In the genomic region with DNA sequence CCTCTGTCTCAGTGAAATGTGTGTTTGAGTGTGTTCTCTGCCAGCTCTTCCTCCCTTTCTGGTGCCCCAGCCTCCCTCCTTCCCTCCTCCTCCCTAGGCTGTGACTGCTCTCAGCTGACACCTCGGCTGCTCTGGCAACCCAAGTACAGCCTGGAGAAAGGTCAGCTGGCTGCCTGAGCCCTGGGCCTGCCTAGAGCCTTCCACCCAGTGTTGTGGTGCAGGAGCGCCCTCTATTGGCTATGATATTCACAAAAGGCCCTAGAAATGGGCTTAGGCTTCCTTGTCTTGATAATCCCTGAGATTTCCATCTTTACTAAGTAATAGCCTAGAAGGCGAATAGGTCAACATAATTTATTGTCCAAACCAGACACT, we compare ENCODE assay signal across 8 mouse cellular contexts.
DNase-seq lines count a peak whose midpoint lies in the region; ATAC-seq and TF ChIP-seq lines count a peak whose summit lies in the region.

No protein-coding gene starts in this region.

- no peak overlapping the region for H3K4me3 ChIP-seq in CH12.LX (replicated peaks in 1 of 3; ENCODE audit: low read depth in 2 of 3, low read length in 2 of 3, poor library complexity in 1 of 3)
- no peak overlapping the region for H3K4me3 ChIP-seq in embryonic fibroblast, embryonic 13.5 days (ENCODE audit: insufficient read depth, low read length)
- H3K4me3 ChIP-seq in heart, embryonic 10.5 days = no peak overlapping the region
- no peak overlapping the region for H3K4me3 ChIP-seq in limb, embryonic 10.5 days
- H3K4me3 ChIP-seq in midbrain, embryonic 13.5 days (replicated peaks) = no peak overlapping the region
- H3K4me3 ChIP-seq in stomach, embryonic 16.5 days (replicated peaks; ENCODE audit: low read length) = no peak overlapping the region

- no peak for TF ChIP-seq POLR2A in CH12.LX (IDR thresholded peaks at IDR 0.05; ENCODE audit: low read depth, low read length)
- TF ChIP-seq POLR2A in brain, embryonic 14.5 days (IDR thresholded peaks at IDR 0.05; ENCODE audit: borderline replicate concordance, extremely low read depth, insufficient read depth, insufficient read length, poor library complexity, severe bottlenecking) = no peak
- TF ChIP-seq POLR2A in embryonic fibroblast, embryonic 13.5 days (IDR thresholded peaks at IDR 0.05; ENCODE audit: low read depth, low read length) = no peak

- no peaks in the 10 kb centered on the region for H3K36me3 ChIP-seq in CH12.LX (replicated peaks in 1 of 2; ENCODE audit: control insufficient read depth in 1 of 2, insufficient read depth in 1 of 2, low read length in 1 of 2)
- H3K36me3 ChIP-seq in heart, embryonic 10.5 days = no peaks in the 10 kb centered on the region
- no peaks in the 10 kb centered on the region for H3K36me3 ChIP-seq in limb, embryonic 10.5 days
- H3K36me3 ChIP-seq in midbrain, embryonic 13.5 days = no peaks in the 10 kb centered on the region
- H3K36me3 ChIP-seq in stomach, embryonic 16.5 days (ENCODE audit: control insufficient read depth, insufficient read depth, low read length) = no peaks in the 10 kb centered on the region

- dilution Hi-C loops in CH12.LX (cut with MboI; ENCODE audit: extremely low pct_ligation_motif_present, extremely low pct_unique_long_range_greater_than_20kb, low sequenced_read_pairs) = no loop called here

- in situ Hi-C loops in CH12.LX (cut with MboI; ENCODE audit: low pct_ligation_motif_present, low pct_unique_long_range_greater_than_20kb, low sequenced_read_pairs) = loop anchor here (25.0 kb wide), 1 partner anchor 959 kb away; no protein-coding TSS in a partner anchor

- no peaks in the 10 kb centered on the region for H3K9me3 ChIP-seq in CH12.LX (replicated peaks; ENCODE audit: low read length)
- H3K9me3 ChIP-seq in heart, embryonic 10.5 days = no peaks in the 10 kb centered on the region
- no peaks in the 10 kb centered on the region for H3K9me3 ChIP-seq in limb, embryonic 10.5 days (replicated peaks)
- no peaks in the 10 kb centered on the region for H3K9me3 ChIP-seq in midbrain, embryonic 13.5 days
- no peaks in the 10 kb centered on the region for H3K9me3 ChIP-seq in stomach, embryonic 16.5 days (replicated peaks; ENCODE audit: control insufficient read depth, low read length)

- H3K27ac ChIP-seq in CH12.LX (ENCODE audit: insufficient read depth, low read depth) = no peak overlapping the region
- H3K27ac ChIP-seq in embryonic fibroblast, embryonic 13.5 days (ENCODE audit: insufficient read depth, low read length) = no peak overlapping the region
- no peak overlapping the region for H3K27ac ChIP-seq in heart, embryonic 10.5 days
- 0 out of 2 replicates have a peak overlapping the region, but pooled peaks have one; percentile 20 for H3K27ac ChIP-seq in limb, embryonic 10.5 days
- peak overlapping the region; percentile 39; the same call in 1 of the 2 replicates for H3K27ac ChIP-seq in midbrain, embryonic 13.5 days
- no peak overlapping the region for H3K27ac ChIP-seq in stomach, embryonic 16.5 days (ENCODE audit: low read length)

- TF ChIP-seq RAD21 in CH12.LX (IDR thresholded peaks at IDR 0.05; ENCODE audit: low read depth, low read length) = peak; percentile 57

- peak; percentile 100 for ATAC-seq in midbrain, embryonic 13.5 days
- ATAC-seq in stomach, embryonic 16.5 days (ENCODE audit: insufficient read depth, low FRiP score) = peak; percentile 96

- 6% methylated on average over 3 of the region's 3 CpGs for WGBS in heart, embryonic 10.5 days
- WGBS in limb, embryonic 10.5 days = 4% methylated on average over 3 of the region's 3 CpGs
- 3% methylated on average over 3 of the region's 3 CpGs for WGBS in midbrain, embryonic 13.5 days
- 0% methylated on average over 3 of the region's 3 CpGs for WGBS in stomach, embryonic 16.5 days

- H3K9ac ChIP-seq in CH12.LX (ENCODE audit: insufficient read depth, low read depth) = no peak overlapping the region
- H3K9ac ChIP-seq in midbrain, embryonic 13.5 days (replicated peaks) = no peak overlapping the region
- H3K9ac ChIP-seq in stomach, embryonic 16.5 days (ENCODE audit: low read length) = no peak overlapping the region

- H3K27me3 ChIP-seq in CH12.LX (replicated peaks) = no peaks in the 10 kb centered on the region
- H3K27me3 ChIP-seq in heart, embryonic 10.5 days (ENCODE audit: insufficient read depth, poor library complexity, severe bottlenecking) = no peaks in the 10 kb centered on the region
- H3K27me3 ChIP-seq in limb, embryonic 10.5 days (ENCODE audit: low read depth, poor library complexity, severe bottlenecking) = no peaks in the 10 kb centered on the region
- no peaks in the 10 kb centered on the region for H3K27me3 ChIP-seq in midbrain, embryonic 13.5 days
- no peaks in the 10 kb centered on the region for H3K27me3 ChIP-seq in stomach, embryonic 16.5 days (ENCODE audit: control insufficient read depth, insufficient read depth, low read length)

- no peaks in the 10 kb centered on the region for H3K79me2 ChIP-seq in CH12.LX (replicated peaks; ENCODE audit: control insufficient read depth, extremely low read depth, insufficient read depth, poor library complexity, severe bottlenecking)

- H3K4me1 ChIP-seq in CH12.LX (ENCODE audit: control insufficient read depth in 1 of 2, insufficient read depth in 2 of 2) = no peaks in the 10 kb centered on the region
- no peaks in the 10 kb centered on the region for H3K4me1 ChIP-seq in embryonic fibroblast, embryonic 13.5 days (ENCODE audit: control insufficient read depth, insufficient read depth, low read length)
- H3K4me1 ChIP-seq in heart, embryonic 10.5 days = peaks cover 8% of the 10 kb centered on the region
- H3K4me1 ChIP-seq in limb, embryonic 10.5 days = peaks cover 16% of the 10 kb centered on the region
- peaks cover 4% of the 10 kb centered on the region; the same call in 1 of the 2 replicates for H3K4me1 ChIP-seq in midbrain, embryonic 13.5 days (replicated peaks)
- peaks cover 5% of the 10 kb centered on the region; the same call in 1 of the 2 replicates for H3K4me1 ChIP-seq in stomach, embryonic 16.5 days (ENCODE audit: control insufficient read depth, insufficient read depth, low read length)

- TF ChIP-seq CTCF in CH12.LX (conservative IDR thresholded peaks at IDR 0.05 in 1 of 2, IDR thresholded peaks at IDR 0.05 in 1 of 2; ENCODE audit: low read depth in 2 of 2, low read length in 2 of 2) = peak in 1 of 2 experiments; percentile 52; a peak in 2 of 4 replicates
- TF ChIP-seq CTCF in brain, embryonic 14.5 days (IDR thresholded peaks at IDR 0.05; ENCODE audit: borderline replicate concordance, extremely low read depth, insufficient read depth, insufficient read length) = peak; percentile 86
- TF ChIP-seq CTCF in embryonic fibroblast, embryonic 13.5 days (IDR thresholded peaks at IDR 0.05; ENCODE audit: borderline replicate concordance, insufficient read depth, low read length) = peak; percentile 83

- TF ChIP-seq EP300 in CH12.LX (IDR thresholded peaks at IDR 0.05; ENCODE audit: low read length) = no peak

- H3K4me2 ChIP-seq in CH12.LX (ENCODE audit: insufficient read depth, low read depth, poor library complexity, severe bottlenecking) = no peak overlapping the region
- H3K4me2 ChIP-seq in midbrain, embryonic 13.5 days (replicated peaks) = no peak overlapping the region
- H3K4me2 ChIP-seq in stomach, embryonic 16.5 days (ENCODE audit: low read depth, low read length) = no peak overlapping the region

- peak; percentile 69 for DNase-seq in CH12.LX (ENCODE audit: extremely low read depth)
- DNase-seq in brain, embryonic 14.5 days (ENCODE audit: low read depth) = peak; percentile 93
- peak; percentile 94 for DNase-seq in heart, embryonic 10.5 days (ENCODE audit: low spot score)
- DNase-seq in kidney, adult 9 months = peak; percentile 95
- peak; percentile 89 for DNase-seq in limb, embryonic 10.5 days (ENCODE audit: low spot score)

TF ChIP-seq in CH12.LX, 34 proteins besides CTCF, POLR2A, EP300 and RAD21:
- TF ChIP-seq RCOR1 (conservative IDR thresholded peaks at IDR 0.05; ENCODE audit: low read depth, low read length) (no peak), ZMIZ1 (IDR thresholded peaks at IDR 0.05; ENCODE audit: low read depth, low read length) (no peak), MEF2A (IDR thresholded peaks at IDR 0.05; ENCODE audit: borderline replicate concordance, low read depth, low read length) (no peak), SMC3 (IDR thresholded peaks at IDR 0.05; ENCODE audit: low read depth, low read length) (peak; percentile 30)
TF ChIP-seq in CH12.LX: peak in this region for 1.

Comparison
In these comparisons a context has a peak if more than half of its experiments do, and no peak if none do; other contexts are left out.
1. H3K27ac ChIP-seq: peak in limb, embryonic 10.5 days (single experiment) and midbrain, embryonic 13.5 days (single experiment); none in CH12.LX (single experiment), embryonic fibroblast, embryonic 13.5 days (single experiment), heart, embryonic 10.5 days (single experiment) and stomach, embryonic 16.5 days (single experiment).
2. Peak in every context shown above with its lines, with median percentiles within 50 percentile points of each other: DNase-seq.